Mouse (Mus musculus): ENCODE data around the gene Rps29.
"Not testable (repeated sequence)": the region's sequence is repeated elsewhere in the genome, so short reads cannot be mapped to it uniquely, and the experiment has no call there.

The Rps29 gene
- long read RNA-seq, experiment 1, transcript Rps29-201 (3 exons, 390 nt), result major isoform, 156 of 159 reads
- long read RNA-seq, experiment 1, partial matches to known transcripts, result 1 of 159 reads
- long read RNA-seq, experiment 1, other reads (novel, unspliced or antisense), result 1 of 159 reads
- long read RNA-seq, experiment 2, transcript Rps29-201 (3 exons, 390 nt), result major isoform, 135 of 135 reads
- long read RNA-seq, experiment 2, partial matches to known transcripts, result 0 of 135 reads
- long read RNA-seq, experiment 2, other reads (novel, unspliced or antisense), result 0 of 135 reads

- intact Hi-C loops (cut with DNase I), result not testable (repeated sequence)
These were observed at the start of gene Rps29 for GRCm38 (mm10) chr12:69158765-69159577. Gene Rps29, minus strand, starts transcription at chr12:69159186.

- intact Hi-C loops (cut with DNase I), result loop anchor here (10.0 kb wide), 1 partner anchor 366 kb away; no protein-coding TSS in a partner anchor
These were observed 49.5 kb upstream of the Rps29 start for GRCm38 (mm10) chr12:69208520-69208919.

- intact Hi-C loops (cut with DNase I), result loop anchor here (10.0 kb wide), 1 partner anchor 367 kb away; no protein-coding TSS in a partner anchor
These were observed 48.9 kb upstream of the Rps29 start for GRCm38 (mm10) chr12:69207926-69208325.

GRCm38 (mm10) chr12:69207396-69207795 lies 48.4 kb upstream of the Rps29 start:
- intact Hi-C loops (cut with DNase I), result loop anchor here (10.0 kb wide), 1 partner anchor 367 kb away; no protein-coding TSS in a partner anchor

- intact Hi-C loops (cut with DNase I), result loop anchor here (10.0 kb wide), 1 partner anchor 371 kb away; no protein-coding TSS in a partner anchor
These were observed 45.3 kb upstream of the Rps29 start, which contains the start of gene Gm49384 for GRCm38 (mm10) chr12:69204052-69204833. Gene Gm49384, minus strand, starts transcription at chr12:69204267.

GRCm38 (mm10) chr12:69198985-69199384 lies 40.0 kb upstream of the Rps29 start:
- intact Hi-C loops (cut with DNase I), result loop anchor here (5.0 kb wide), 1 partner anchor 108 kb away; no protein-coding TSS in a partner anchor

- intact Hi-C loops (cut with DNase I), result loop anchor here (5.0 kb wide), 1 partner anchor 109 kb away; no protein-coding TSS in a partner anchor
These were observed 39.2 kb upstream of the Rps29 start, which contains the start of gene Dnaaf2 for GRCm38 (mm10) chr12:69198164-69198535. Gene Dnaaf2, minus strand, starts transcription at chr12:69198429.

GRCm38 (mm10) chr12:69197378-69198163 lies 38.6 kb upstream of the Rps29 start:
- intact Hi-C loops (cut with DNase I), result loop anchor here (5.0 kb wide), 1 partner anchor 110 kb away; no protein-coding TSS in a partner anchor

- intact Hi-C loops (cut with DNase I), result loop anchor here (5.0 kb wide), 1 partner anchor 111 kb away; no protein-coding TSS in a partner anchor
These were observed 37.7 kb upstream of the Rps29 start, which contains the start of gene Gm49383 for GRCm38 (mm10) chr12:69196444-69197377. Gene Gm49383, minus strand, starts transcription at chr12:69197104.

DNA sequence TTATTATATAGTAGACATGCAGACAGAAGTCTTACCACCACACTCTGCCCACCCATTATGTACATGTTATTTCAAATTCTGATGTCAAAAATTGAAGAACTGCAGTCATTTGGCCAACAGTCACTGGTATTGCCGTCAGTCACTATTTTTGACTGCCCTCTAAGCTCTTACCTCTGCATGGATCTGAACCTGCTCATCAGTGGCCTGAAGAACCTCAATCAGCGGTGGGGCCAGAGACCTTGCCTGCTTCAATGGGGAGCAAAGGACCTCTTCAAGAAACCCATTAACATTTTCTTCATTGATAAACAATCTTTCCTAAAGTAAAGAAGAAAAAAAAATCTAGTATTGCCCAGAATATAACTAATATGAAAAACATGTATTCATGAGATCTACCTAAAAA lies 33.7 kb upstream of the Rps29 start:
- intact Hi-C loops (cut with DNase I), result no loop called here

- intact Hi-C loops (cut with DNase I), result no loop called here
These were observed 32.4 kb upstream of the Rps29 start for GRCm38 (mm10) chr12:69191396-69191795.

DNA sequence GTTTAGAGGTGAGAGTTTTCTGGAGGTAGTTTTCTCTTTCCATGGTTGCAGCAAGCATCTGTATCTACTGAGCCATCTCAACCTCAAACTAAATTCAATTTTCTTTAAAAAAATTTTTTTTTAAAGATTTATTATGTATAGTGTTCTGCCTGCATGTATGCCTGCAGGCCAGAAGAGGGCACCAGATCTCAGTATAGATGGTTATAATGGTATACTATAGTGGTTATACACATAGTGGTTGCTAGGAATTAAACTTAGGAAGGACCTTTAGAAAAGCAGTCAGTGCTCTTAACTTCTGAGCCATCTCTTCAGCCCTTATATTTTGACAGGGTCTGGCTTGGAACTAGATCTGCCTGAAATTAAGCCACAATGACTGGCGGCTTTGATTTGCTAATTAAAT lies 31.5 kb upstream of the Rps29 start:
- intact Hi-C loops (cut with DNase I), result no loop called here

- intact Hi-C loops (cut with DNase I), result no loop called here
These were observed 31.1 kb upstream of the Rps29 start for GRCm38 (mm10) chr12:69190074-69190473.

GRCm38 (mm10) chr12:69186811-69187471 lies 28.0 kb upstream of the Rps29 start:
- intact Hi-C loops (cut with DNase I), result loop anchor here (5.0 kb wide), 1 partner anchor 110 kb away; the partner anchor contains the start of gene Klhdc2

DNA sequence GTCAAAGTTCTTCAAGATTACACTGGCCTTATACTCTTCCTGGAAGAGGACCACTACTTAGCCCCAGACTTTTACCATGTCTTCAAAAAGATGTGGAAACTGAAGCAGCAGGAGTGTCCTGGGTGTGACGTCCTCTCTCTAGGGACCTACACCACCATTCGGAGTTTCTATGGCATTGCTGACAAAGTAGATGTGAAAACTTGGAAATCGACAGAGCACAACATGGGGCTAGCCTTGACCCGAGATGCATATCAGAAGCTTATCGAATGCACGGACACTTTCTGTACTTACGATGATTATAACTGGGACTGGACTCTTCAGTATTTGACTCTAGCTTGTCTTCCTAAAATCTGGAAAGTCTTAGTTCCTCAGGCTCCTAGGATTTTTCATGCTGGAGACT lies 26.4 kb upstream of the Rps29 start:
- intact Hi-C loops (cut with DNase I), result loop anchor here (5.0 kb wide), 1 partner anchor 112 kb away; the partner anchor contains the start of gene Klhdc2

- intact Hi-C loops (cut with DNase I), result loop anchor here (5.0 kb wide), 1 partner anchor 113 kb away; the partner anchor contains the start of gene Klhdc2
These were observed 25.6 kb upstream of the Rps29 start for GRCm38 (mm10) chr12:69184342-69185295.
